Mouse (Mus musculus) G1E-ER4 (cell line): Measurements from ENCODE around the gene Hagh. TPM values are rescaled to one million over a fixed set of nuclear protein-coding genes. Genes with fewer than 3 reads are reported as not detected.

ENCODE experiments used
- GATA1 ChIP-seq: IDR thresholded peaks from one replicate; pipeline ENCODE4 v1.8.0; 2012; ENCODE audit warnings: low read length, inconsistent platforms
- polyA plus RNA-seq: library from polyadenylated mRNA; stranded (reverse); fragments of >175 nt; gene quantifications from 2 replicates; pipeline ENCODE4 v1.2.3, GENCODE M21; 2012

The Hagh gene
- polyA plus RNA-seq, 1 experiment, result 44.6 TPM

- peak; percentile 86 for TF ChIP-seq GATA1
Measured at GRCm38 (mm10) chr17:24902671-24903474, 62.9 kb downstream of the Hagh start.

- no peak for TF ChIP-seq GATA1
Measured at GRCm38 (mm10) chr17:24903767-24904166, 63.8 kb downstream of the Hagh start.

GRCm38 (mm10) chr17:24907591-24907990 is 67.6 kb downstream of the Hagh start:
- no peak for TF ChIP-seq GATA1

- TF ChIP-seq GATA1, result no peak
Measured at GRCm38 (mm10) chr17:24913984-24914383, 74.0 kb downstream of the Hagh start.

Other genes starting within 250 kb of the Hagh start
- gene Tsc2, start 207.5 kb upstream of the Hagh start, polyA plus RNA-seq, result 45.3 and 52.6 TPM in 2 replicates
- 24.0 and 31.0 TPM in 2 replicates for gene Nthl1, start 207.5 kb upstream of the Hagh start, polyA plus RNA-seq
- gene Slc9a3r2, start 189.8 kb upstream of the Hagh start, polyA plus RNA-seq, result not detected in 2 replicates
- not detected in 2 replicates for gene Npw, start 181.7 kb upstream of the Hagh start, polyA plus RNA-seq
- gene Zfp598, start 170.5 kb upstream of the Hagh start, polyA plus RNA-seq, result 90.5 and 98.9 TPM in 2 replicates
- 0.13 TPM in 2 replicates for gene Syngr3, start 150.2 kb upstream of the Hagh start, polyA plus RNA-seq
- gene Gfer, start 144.0 kb upstream of the Hagh start, polyA plus RNA-seq, result 149 and 186 TPM in 2 replicates
- gene Noxo1, start 143.9 kb upstream of the Hagh start, polyA plus RNA-seq, result 0.33 and 0.89 TPM in 2 replicates
- gene Tbl3, start 132.5 kb upstream of the Hagh start, polyA plus RNA-seq, result 25.6 and 35.3 TPM in 2 replicates
- gene Rnf151, start 122.1 kb upstream of the Hagh start, polyA plus RNA-seq, result 0.14 and 0.36 TPM in 2 replicates
- gene Rps2, start 122.0 kb upstream of the Hagh start, polyA plus RNA-seq, result 2,301 and 3,917 TPM in 2 replicates
- 457 and 647 TPM in 2 replicates for gene Ndufb10, start 115.7 kb upstream of the Hagh start, polyA plus RNA-seq
- not detected in 2 replicates for gene Rpl3l, start 112.3 kb upstream of the Hagh start, polyA plus RNA-seq
- 11.1 and 11.3 TPM in 2 replicates for gene Msrb1, start 103.5 kb upstream of the Hagh start, polyA plus RNA-seq
- not detected in 2 replicates for gene Hs3st6, start 87.2 kb upstream of the Hagh start, polyA plus RNA-seq
- 0.14 TPM in 2 replicates for gene Meiob, start 35.9 kb upstream of the Hagh start, polyA plus RNA-seq
- gene Fahd1, start 10.2 kb downstream of the Hagh start, polyA plus RNA-seq, result 5.3 and 5.9 TPM in 2 replicates
- 0.02 and 0.03 TPM in 2 replicates for gene Igfals, start 25.9 kb downstream of the Hagh start, polyA plus RNA-seq
- gene Nubp2, start 46.2 kb downstream of the Hagh start, polyA plus RNA-seq, result 61.9 and 127 TPM in 2 replicates
- gene Spsb3, start 46.5 kb downstream of the Hagh start, polyA plus RNA-seq, result 37.1 and 46.2 TPM in 2 replicates
- gene Eme2, start 54.9 kb downstream of the Hagh start, polyA plus RNA-seq, result 35.4 and 42.9 TPM in 2 replicates
- gene Mrps34, start 55.0 kb downstream of the Hagh start, polyA plus RNA-seq, result 151 and 160 TPM in 2 replicates
- 30.3 and 35.4 TPM in 2 replicates for gene Nme3, start 56.4 kb downstream of the Hagh start, polyA plus RNA-seq
- gene Mapk8ip3, start 96.8 kb downstream of the Hagh start, polyA plus RNA-seq, result 24.7 and 30.8 TPM in 2 replicates
- 25.6 and 35.6 TPM in 2 replicates for gene Jpt2, start 120.5 kb downstream of the Hagh start, polyA plus RNA-seq
- gene Cramp1l, start 175.6 kb downstream of the Hagh start, polyA plus RNA-seq, result 14.0 and 14.3 TPM in 2 replicates
- 10.6 and 15.1 TPM in 2 replicates for gene Ift140, start 175.9 kb downstream of the Hagh start, polyA plus RNA-seq
- gene Tmem204, start 243.4 kb downstream of the Hagh start, polyA plus RNA-seq, result not detected in 2 replicates